Mouse (Mus musculus): ENCODE data around the gene Usp30. TPM values are rescaled to one million over a fixed set of nuclear protein-coding genes. Genes with fewer than 3 reads are reported as not detected.

The Usp30 gene
- polyA plus RNA-seq, 1 experiment, result not detected

- no peak overlapping the region for H3K27ac ChIP-seq (ENCODE audit: insufficient read depth, low read depth, low read length)
- 24% methylated on average over 9 of the region's 9 CpGs for WGBS
- no peak for TF ChIP-seq POLR2A (IDR thresholded peaks at IDR 0.05; ENCODE audit: insufficient read depth, low read depth, low read length)
- TF ChIP-seq CTCF (IDR thresholded peaks at IDR 0.05; ENCODE audit: insufficient read depth, low read depth, low read length), result peak; percentile 91
- H3K4me3 ChIP-seq (ENCODE audit: insufficient read depth, low read depth, low read length), result no peak overlapping the region
- peaks cover 7% of the 10 kb centered on the region for H3K4me1 ChIP-seq (ENCODE audit: control insufficient read depth, insufficient read depth, low read length)
Measured at GRCm38 (mm10) chr5:114052246-114052761, 13.0 kb upstream of the Usp30 start.

- no peak overlapping the region for H3K27ac ChIP-seq (ENCODE audit: insufficient read depth, low read depth, low read length)
- peaks cover 6% of the 10 kb centered on the region for H3K4me1 ChIP-seq (ENCODE audit: control insufficient read depth, insufficient read depth, low read length)
- 78% methylated on average over 9 of the region's 9 CpGs for WGBS
- no peak for TF ChIP-seq POLR2A (IDR thresholded peaks at IDR 0.05; ENCODE audit: insufficient read depth, low read depth, low read length)
- no peak for TF ChIP-seq CTCF (IDR thresholded peaks at IDR 0.05; ENCODE audit: insufficient read depth, low read depth, low read length)
- no peak overlapping the region for H3K4me3 ChIP-seq (ENCODE audit: insufficient read depth, low read depth, low read length)
Measured at GRCm38 (mm10) chr5:114057129-114057731, 8.0 kb upstream of the Usp30 start.

GRCm38 (mm10) chr5:114061675-114062074 is 3.6 kb upstream of the Usp30 start:
- H3K27ac ChIP-seq (ENCODE audit: insufficient read depth, low read depth, low read length), result no peak overlapping the region
- H3K4me3 ChIP-seq (ENCODE audit: insufficient read depth, low read depth, low read length), result no peak overlapping the region
- 48% methylated on average over 7 of the region's 7 CpGs for WGBS
- 0 out of 2 replicates have a peak, but pooled peaks cover 3% of the 10 kb centered on the region for H3K4me1 ChIP-seq (ENCODE audit: control insufficient read depth, insufficient read depth, low read length)
- TF ChIP-seq POLR2A (IDR thresholded peaks at IDR 0.05; ENCODE audit: insufficient read depth, low read depth, low read length) (no peak), CTCF (IDR thresholded peaks at IDR 0.05; ENCODE audit: insufficient read depth, low read depth, low read length) (no peak)

- TF ChIP-seq POLR2A (IDR thresholded peaks at IDR 0.05; ENCODE audit: insufficient read depth, low read depth, low read length), result no peak
- TF ChIP-seq CTCF (IDR thresholded peaks at IDR 0.05; ENCODE audit: insufficient read depth, low read depth, low read length), result no peak
- no peak overlapping the region for H3K27ac ChIP-seq (ENCODE audit: insufficient read depth, low read depth, low read length)
- 0 out of 2 replicates have a peak, but pooled peaks cover 6% of the 10 kb centered on the region for H3K4me1 ChIP-seq (ENCODE audit: control insufficient read depth, insufficient read depth, low read length)
- no peak overlapping the region for H3K4me3 ChIP-seq (ENCODE audit: insufficient read depth, low read depth, low read length)
- WGBS, result 35% methylated on average over 4 of the region's 4 CpGs
Measured at GRCm38 (mm10) chr5:114063958-114064357, 1.3 kb upstream of the Usp30 start.

GRCm38 (mm10) chr5:114066601-114067000 is 1.3 kb downstream of the Usp30 start:
- Histone ChIP-seq H3K4me1 (ENCODE audit: control insufficient read depth, insufficient read depth, low read length) (0 out of 2 replicates have a peak, but pooled peaks cover 7% of the 10 kb centered on the region), H3K4me3 (ENCODE audit: insufficient read depth, low read depth, low read length) (no peak overlapping the region), H3K27ac (ENCODE audit: insufficient read depth, low read depth, low read length) (no peak overlapping the region)
- TF ChIP-seq CTCF (IDR thresholded peaks at IDR 0.05; ENCODE audit: insufficient read depth, low read depth, low read length) (no peak), POLR2A (IDR thresholded peaks at IDR 0.05; ENCODE audit: insufficient read depth, low read depth, low read length) (no peak)
- 54% methylated on average over 6 of the region's 6 CpGs for WGBS

- no peak overlapping the region for H3K27ac ChIP-seq (ENCODE audit: insufficient read depth, low read depth, low read length)
- 74% methylated on average over 9 of the region's 9 CpGs for WGBS
- H3K4me3 ChIP-seq (ENCODE audit: insufficient read depth, low read depth, low read length), result no peak overlapping the region
- TF ChIP-seq POLR2A (IDR thresholded peaks at IDR 0.05; ENCODE audit: insufficient read depth, low read depth, low read length) (no peak), CTCF (IDR thresholded peaks at IDR 0.05; ENCODE audit: insufficient read depth, low read depth, low read length) (no peak)
- peaks cover 7% of the 10 kb centered on the region; the same call in 1 of the 2 replicates for H3K4me1 ChIP-seq (ENCODE audit: control insufficient read depth, insufficient read depth, low read length)
Measured at GRCm38 (mm10) chr5:114067543-114067942, 2.3 kb downstream of the Usp30 start.

GRCm38 (mm10) chr5:114067982-114068381 is 2.7 kb downstream of the Usp30 start:
- Histone ChIP-seq H3K27ac (ENCODE audit: insufficient read depth, low read depth, low read length) (no peak overlapping the region), H3K4me3 (ENCODE audit: insufficient read depth, low read depth, low read length) (no peak overlapping the region), H3K4me1 (ENCODE audit: control insufficient read depth, insufficient read depth, low read length) (peaks cover 7% of the 10 kb centered on the region; the same call in 1 of the 2 replicates)
- 71% methylated on average over 9 of the region's 9 CpGs for WGBS
- no peak for TF ChIP-seq CTCF (IDR thresholded peaks at IDR 0.05; ENCODE audit: insufficient read depth, low read depth, low read length)
- TF ChIP-seq POLR2A (IDR thresholded peaks at IDR 0.05; ENCODE audit: insufficient read depth, low read depth, low read length), result no peak

GRCm38 (mm10) chr5:114070858-114071257 is 5.6 kb downstream of the Usp30 start:
- no peak for TF ChIP-seq CTCF (IDR thresholded peaks at IDR 0.05; ENCODE audit: insufficient read depth, low read depth, low read length)
- no peak for TF ChIP-seq POLR2A (IDR thresholded peaks at IDR 0.05; ENCODE audit: insufficient read depth, low read depth, low read length)
- no peak overlapping the region for H3K4me3 ChIP-seq (ENCODE audit: insufficient read depth, low read depth, low read length)
- 89% methylated on average over 4 of the region's 4 CpGs for WGBS

GRCm38 (mm10) chr5:114072262-114072661 is 7.0 kb downstream of the Usp30 start:
- 66% methylated on average over 2 of the region's 2 CpGs for WGBS
- H3K27ac ChIP-seq (ENCODE audit: insufficient read depth, low read depth, low read length), result no peak overlapping the region

More at GRCm38 (mm10) chr5:114070858-114071257, 5.6 kb downstream of the Usp30 start:
- Histone ChIP-seq H3K27ac (ENCODE audit: insufficient read depth, low read depth, low read length) (no peak overlapping the region), H3K4me1 (ENCODE audit: control insufficient read depth, insufficient read depth, low read length) (peaks cover 9% of the 10 kb centered on the region; the same call in 1 of the 2 replicates)

More at GRCm38 (mm10) chr5:114072262-114072661, 7.0 kb downstream of the Usp30 start:
- Histone ChIP-seq H3K4me3 (ENCODE audit: insufficient read depth, low read depth, low read length) (no peak overlapping the region), H3K4me1 (ENCODE audit: control insufficient read depth, insufficient read depth, low read length) (peaks cover 10% of the 10 kb centered on the region)
- no peak for TF ChIP-seq CTCF (IDR thresholded peaks at IDR 0.05; ENCODE audit: insufficient read depth, low read depth, low read length)
- no peak for TF ChIP-seq POLR2A (IDR thresholded peaks at IDR 0.05; ENCODE audit: insufficient read depth, low read depth, low read length)
